Mouse (Mus musculus) olfactory bulb, adult 2 months (tissue): ENCODE measurements around the gene Llgl2. TPM values are rescaled to one million over a fixed set of nuclear protein-coding genes. Genes with fewer than 3 reads are reported as not detected.

Experiments used
- H3K27ac ChIP-seq: fragments of 200-500 bp; 2 replicates; pipeline ENCODE4 v1.5.1; 2012; ENCODE audit warnings: low read depth, low read length; ENCODE audit not compliant: insufficient read depth
- H3K4me1 ChIP-seq: fragments of 200-500 bp; 2 replicates; pipeline ENCODE4 v1.6.1; 2012; ENCODE audit warnings: low read length; ENCODE audit not compliant: control insufficient read depth, insufficient read depth
- H3K4me3 ChIP-seq: fragments of 200-500 bp; 2 replicates; pipeline ENCODE4 v1.5.1; 2012; ENCODE audit warnings: mild to moderate bottlenecking, low read depth, low read length, moderate library complexity; ENCODE audit not compliant: insufficient read depth
- CTCF ChIP-seq: fragments of 200-500 bp; IDR thresholded peaks from 2 replicates; pipeline ENCODE4 v1.5.1; 2012; ENCODE audit warnings: low read depth, mild to moderate bottlenecking, low read length, moderate library complexity; ENCODE audit not compliant: insufficient read depth
- POLR2A ChIP-seq: fragments of 200-500 bp; IDR thresholded peaks from 2 replicates; pipeline ENCODE4 v1.6.1; 2012; ENCODE audit warnings: mild to moderate bottlenecking, low read depth, low read length, moderate library complexity; ENCODE audit not compliant: insufficient read depth
- WGBS: fragments of 180-500 bp; shearing (Covaris S2); methylation state at CpG from one replicate; pipeline ENCODE4 v1.1.7; 2018; 5-methylcytosine and 5-hydroxymethylcytosine counted together
- polyA plus RNA-seq: library from polyadenylated mRNA; stranded (reverse); fragments of >200 nt; gene quantifications from 2 replicates; pipeline ENCODE4 v1.2.4, GENCODE M21; 2012; ENCODE audit warnings: low replicate concordance; ENCODE audit not compliant: missing spikeins, insufficient read depth, insufficient read length

Llgl2 gene
- polyA plus RNA-seq, 1 experiment: not detected

- H3K27ac ChIP-seq: no peak overlapping the region
- H3K4me3 ChIP-seq: no peak overlapping the region
- WGBS: 71% methylated on average over 5 of the region's 5 CpGs
- TF ChIP-seq POLR2A (no peak), CTCF (no peak)
- peaks cover 11% of the 10 kb centered on the region for H3K4me1 ChIP-seq
Measured at GRCm38 (mm10) chr11:115826487-115826886, 2.6 kb downstream of the Llgl2 start.

GRCm38 (mm10) chr11:115827624-115828023 is 3.8 kb downstream of the Llgl2 start:
- TF ChIP-seq POLR2A: no peak
- TF ChIP-seq CTCF: no peak
- peaks cover 11% of the 10 kb centered on the region for H3K4me1 ChIP-seq
- H3K4me3 ChIP-seq: no peak overlapping the region
- no peak overlapping the region for H3K27ac ChIP-seq
- 90% methylated on average over 6 of the region's 6 CpGs for WGBS

- WGBS: 83% methylated on average over 4 of the region's 4 CpGs
Measured at GRCm38 (mm10) chr11:115829036-115829435, 5.2 kb downstream of the Llgl2 start.

GRCm38 (mm10) chr11:115830550-115831325 is 6.9 kb downstream of the Llgl2 start:
- peaks cover 2% of the 10 kb centered on the region; the same call in 1 of the 2 replicates for H3K4me1 ChIP-seq
- 49% methylated on average over 25 of the region's 25 CpGs for WGBS
- H3K27ac ChIP-seq: no peak overlapping the region
- no peak for TF ChIP-seq CTCF
- TF ChIP-seq POLR2A: no peak
- H3K4me3 ChIP-seq: no peak overlapping the region

More at GRCm38 (mm10) chr11:115829036-115829435, 5.2 kb downstream of the Llgl2 start:
- Histone ChIP-seq H3K4me3 (no peak overlapping the region), H3K4me1 (peaks cover 5% of the 10 kb centered on the region), H3K27ac (no peak overlapping the region)
- TF ChIP-seq POLR2A (no peak), CTCF (no peak)

- 63% methylated on average over 3 of the region's 3 CpGs for whole genome bisulfite sequencing
- no peak overlapping the region for H3K27ac ChIP-seq
- H3K4me3 ChIP-seq: no peak overlapping the region
- H3K4me1 ChIP-seq: peaks cover 2% of the 10 kb centered on the region; the same call in 1 of the 2 replicates
- TF ChIP-seq POLR2A: no peak
- no peak for TF ChIP-seq CTCF
Measured at GRCm38 (mm10) chr11:115831518-115831917, 7.7 kb downstream of the Llgl2 start.

- no peak overlapping the region for H3K27ac ChIP-seq
- H3K4me1 ChIP-seq: peaks cover 2% of the 10 kb centered on the region; the same call in 1 of the 2 replicates
- TF ChIP-seq CTCF: no peak
- TF ChIP-seq POLR2A: no peak
- WGBS: 86% methylated on average over 6 of the region's 6 CpGs
- no peak overlapping the region for H3K4me3 ChIP-seq
Measured at GRCm38 (mm10) chr11:115832064-115832463, 8.2 kb downstream of the Llgl2 start.

- WGBS: 52% methylated on average over 8 of the region's 8 CpGs
- peaks cover 2% of the 10 kb centered on the region; the same call in 1 of the 2 replicates for H3K4me1 ChIP-seq
- H3K4me3 ChIP-seq: no peak overlapping the region
- H3K27ac ChIP-seq: no peak overlapping the region
- TF ChIP-seq POLR2A: no peak
- TF ChIP-seq CTCF: no peak
Measured at GRCm38 (mm10) chr11:115832523-115832922, 8.7 kb downstream of the Llgl2 start.

- no peak overlapping the region for H3K27ac ChIP-seq
- TF ChIP-seq POLR2A (no peak), CTCF (no peak)
- peaks cover 2% of the 10 kb centered on the region; the same call in 1 of the 2 replicates for H3K4me1 ChIP-seq
- no peak overlapping the region for H3K4me3 ChIP-seq
- 63% methylated on average over 8 of the region's 8 CpGs for WGBS
Measured at GRCm38 (mm10) chr11:115833021-115833513, 9.2 kb downstream of the Llgl2 start.

GRCm38 (mm10) chr11:115834033-115834432 is 10.2 kb downstream of the Llgl2 start:
- WGBS: 74% methylated on average over 6 of the region's 6 CpGs
- Histone ChIP-seq H3K4me1 (peaks cover 2% of the 10 kb centered on the region; the same call in 1 of the 2 replicates), H3K27ac (no peak overlapping the region), H3K4me3 (no peak overlapping the region)
- TF ChIP-seq POLR2A: no peak
- TF ChIP-seq CTCF: no peak
